28 mouse cellular contexts compared by ENCODE assay signal in genomic region chr11:72184252-72184651, GRCm38 (mm10). TPM values are rescaled to one million over a fixed set of nuclear protein-coding genes. Genes with fewer than 3 reads are reported as not detected.
"Had no signal": no experiment of that assay in that cellular context is flagged by ENCODE, and none has a peak within 500 bp of the region (broad histone marks: within the 10 kb centered on the region; RNA-seq: fewer than 3 reads in every experiment).

No protein-coding gene starts in this region.

- DNase-seq: gastrocnemius, adult 2 months; gastrocnemius, postnatal 10 days; gastrocnemius, postnatal 25 days; heart, adult 2 months; heart, postnatal 4 days; kidney, adult 18-20 months; kidney, adult 8-10 months; kidney, postnatal 10 days; kidney, postnatal 25 days; kidney, postnatal 4 days; liver had no signal

- H3K27me3 ChIP-seq: heart, embryonic 13.5 days; heart, embryonic 15.5 days; hindbrain, embryonic 12.5 days; intestine, embryonic 15.5 days; limb, embryonic 12.5 days had no signal

- H3K9me3 ChIP-seq: heart, embryonic 13.5 days; heart, embryonic 15.5 days; hindbrain, embryonic 10.5 days; hindbrain, embryonic 12.5 days; intestine, embryonic 15.5 days; limb, embryonic 10.5 days; limb, embryonic 12.5 days had no signal

- ATAC-seq: forebrain, embryonic 16.5 days; hindbrain, embryonic 16.5 days; inflammation-experienced regulatory T-cells, adult 6 months; intestine, embryonic 15.5 days; intestine, postnatal 0 days had no signal

- H3K27ac ChIP-seq: gastrocnemius, adult 2 months; heart, adult 2 months; heart, embryonic 13.5 days; heart, embryonic 15.5 days; hindbrain, embryonic 10.5 days; hindbrain, embryonic 12.5 days; hindbrain, embryonic 14.5 days; intestine, embryonic 15.5 days; layer of hippocampus, adult 2 months; left cerebral cortex, adult 2 months; limb, embryonic 10.5 days; limb, embryonic 12.5 days had no signal

- H3K4me2 ChIP-seq: heart, embryonic 11.5 days; heart, embryonic 13.5 days; heart, embryonic 15.5 days; hindbrain, embryonic 12.5 days; hindbrain, embryonic 14.5 days; intestine, embryonic 15.5 days; limb, embryonic 12.5 days had no signal

- H3K9ac ChIP-seq: heart, embryonic 13.5 days; heart, embryonic 15.5 days; hindbrain, embryonic 12.5 days; hindbrain, embryonic 14.5 days; intestine, embryonic 15.5 days; limb, embryonic 12.5 days had no signal

- H3K4me3 ChIP-seq: gastrocnemius, adult 2 months; heart, adult 2 months; heart, embryonic 13.5 days; heart, embryonic 15.5 days; hindbrain, embryonic 10.5 days; hindbrain, embryonic 12.5 days; intestine, embryonic 15.5 days; layer of hippocampus, adult 2 months; left cerebral cortex, adult 2 months; limb, embryonic 10.5 days; limb, embryonic 12.5 days had no signal

- H3K4me1 ChIP-seq: heart, embryonic 13.5 days; heart, embryonic 15.5 days; hindbrain, embryonic 10.5 days; hindbrain, embryonic 12.5 days; intestine, embryonic 15.5 days; limb, embryonic 10.5 days; limb, embryonic 12.5 days had no signal

RNA-seq across cellular contexts. Expression of gene Gm43951, which starts 22.4 kb away (rescaled TPM):
- polyA plus RNA-seq: heart, embryonic 11.5 days; inflammation-experienced regulatory T-cells, adult 6 months; intestine, postnatal 0 days; kidney, embryonic 14.5 days had no signal

RNA-seq across cellular contexts. Expression of gene Pitpnm3, which starts 48.7 kb away (rescaled TPM):
- total RNA-seq: granulocyte monocyte progenitor cell, adult 5-6 weeks had no signal
- polyA plus RNA-seq: inflammation-experienced regulatory T-cells, adult 6 months had no signal
